Mouse (Mus musculus) myocyte (in vitro differentiated cells): ENCODE data around the gene Pir.

Experiments used
- MYOD1 ChIP-seq, 3 experiments: IDR thresholded peaks; one replicate each; pipeline ENCODE4 v1.6.1; 2011; ENCODE audit warnings: control low read depth in 2 of 3, low read depth in 2 of 3, mild to moderate bottlenecking in 2 of 3, moderate library complexity in 1 of 3; ENCODE audit not compliant: insufficient read length in 2 of 3, control insufficient read depth in 1 of 3
- POLR2A ChIP-seq: IDR thresholded peaks from one replicate; pipeline ENCODE4 v1.6.1; 2011; ENCODE audit warnings: low read depth, mild to moderate bottlenecking, control low read depth, moderate library complexity; ENCODE audit not compliant: insufficient read length
- POLR2AphosphoS2 ChIP-seq: IDR thresholded peaks from one replicate; pipeline ENCODE4 v1.6.1; 2011; ENCODE audit warnings: low read depth, control low read depth; ENCODE audit not compliant: insufficient read length
- USF1 ChIP-seq: IDR thresholded peaks from one replicate; pipeline ENCODE4 v1.6.1; 2011; ENCODE audit warnings: low read depth, mild to moderate bottlenecking, control low read depth, moderate library complexity

- no peak for TF ChIP-seq POLR2A
- TF ChIP-seq POLR2AphosphoS2 = no peak
- no peak for TF ChIP-seq MYOD1 (IDR thresholded peaks at IDR 0.05; ENCODE audit: control insufficient read depth in 1 of 3, insufficient read length in 2 of 3, low read depth in 2 of 3)
- TF ChIP-seq USF1 = no peak
Measured at GRCm38 (mm10) chrX:164379721-164380120, 110.5 kb downstream of the Pir start.
